Mouse (Mus musculus) heart, adult 2 months (tissue): ENCODE measurements around the gene Pde8b.

ENCODE experiments used
- CTCF ChIP-seq: fragments of 200-600 bp; IDR thresholded peaks from 2 replicates; pipeline ENCODE4 v1.8.1; 2022; ENCODE audit warnings: antibody characterized with exemption, mild to moderate bottlenecking, moderate library complexity
- POLR2A ChIP-seq: fragments of 200-500 bp; IDR thresholded peaks from 2 replicates; pipeline ENCODE4 v1.6.1; 2011; ENCODE audit warnings: mild to moderate bottlenecking, low read depth, low read length, control low read depth; ENCODE audit not compliant: insufficient read depth

DNA sequence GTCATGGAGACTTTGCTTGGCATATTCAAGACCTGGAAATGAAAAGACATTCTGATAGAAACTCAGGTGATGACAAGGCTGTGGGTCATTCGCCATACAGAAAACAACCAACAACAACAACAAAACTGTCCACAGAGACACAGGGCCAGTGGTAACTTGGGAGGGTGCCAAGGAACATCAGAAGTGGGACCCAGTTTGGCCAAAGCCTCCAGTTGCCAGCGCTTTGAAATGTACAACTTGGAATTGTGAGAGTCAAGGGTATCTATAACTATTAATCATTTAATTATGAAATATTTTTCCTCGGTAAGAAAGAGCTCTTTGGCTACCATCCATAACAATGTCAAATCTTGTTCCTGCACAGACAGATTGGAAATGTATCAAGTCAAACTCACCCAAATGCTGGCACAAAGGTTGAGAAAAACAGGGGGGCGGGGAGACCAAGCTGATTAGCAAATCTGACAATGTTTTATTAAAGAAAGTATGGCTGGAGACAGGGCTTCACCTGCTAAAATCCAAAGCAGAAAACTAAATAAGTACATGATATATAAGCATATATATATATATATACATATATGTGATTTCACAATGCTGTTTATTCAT is 28.4 kb upstream of the Pde8b start:
- TF ChIP-seq POLR2A (no peak), CTCF (no peak)
